Mouse (Mus musculus) lung, postnatal 14 days (tissue): ENCODE results near the gene Dcaf6.

Source experiments
- DNase-seq: peaks from one replicate; pipeline ENCODE4 v3.0.0; 2021

Dcaf6 gene

DNA sequence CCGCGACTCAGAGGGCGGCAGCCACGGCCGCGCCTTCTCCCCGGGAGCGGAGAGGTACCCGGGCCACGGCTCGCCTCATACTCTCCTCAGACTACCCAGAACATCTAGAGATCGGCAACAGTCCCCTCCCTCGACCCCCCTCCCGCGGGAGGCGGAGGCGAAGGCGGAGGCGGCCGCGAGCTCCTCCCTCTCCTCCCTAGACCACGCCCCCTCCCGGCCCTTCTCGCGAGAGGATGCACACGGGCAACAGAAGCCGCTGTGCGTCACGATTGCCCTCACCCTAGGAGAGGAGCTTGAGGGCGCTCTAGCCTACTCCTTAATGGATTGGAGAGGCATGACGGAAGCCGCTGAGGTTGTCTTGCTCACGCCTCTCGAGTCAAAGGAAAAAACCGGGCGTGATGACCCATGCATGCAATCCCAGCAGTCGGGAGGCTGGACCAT, at the start of gene Dcaf6, which contains the start of gene Mpc2:
Gene Dcaf6, minus strand, starts transcription at position 116 of the 441 bp plus-strand sequence.
Gene Mpc2, plus strand, starts transcription at position 278 of the 441 bp plus-strand sequence.
- DNase-seq = peak; percentile 100

GRCm38 (mm10) chr1:165506303-165506702, 46.0 kb upstream of the Dcaf6 start:
- DNase-seq = no peak

DNA sequence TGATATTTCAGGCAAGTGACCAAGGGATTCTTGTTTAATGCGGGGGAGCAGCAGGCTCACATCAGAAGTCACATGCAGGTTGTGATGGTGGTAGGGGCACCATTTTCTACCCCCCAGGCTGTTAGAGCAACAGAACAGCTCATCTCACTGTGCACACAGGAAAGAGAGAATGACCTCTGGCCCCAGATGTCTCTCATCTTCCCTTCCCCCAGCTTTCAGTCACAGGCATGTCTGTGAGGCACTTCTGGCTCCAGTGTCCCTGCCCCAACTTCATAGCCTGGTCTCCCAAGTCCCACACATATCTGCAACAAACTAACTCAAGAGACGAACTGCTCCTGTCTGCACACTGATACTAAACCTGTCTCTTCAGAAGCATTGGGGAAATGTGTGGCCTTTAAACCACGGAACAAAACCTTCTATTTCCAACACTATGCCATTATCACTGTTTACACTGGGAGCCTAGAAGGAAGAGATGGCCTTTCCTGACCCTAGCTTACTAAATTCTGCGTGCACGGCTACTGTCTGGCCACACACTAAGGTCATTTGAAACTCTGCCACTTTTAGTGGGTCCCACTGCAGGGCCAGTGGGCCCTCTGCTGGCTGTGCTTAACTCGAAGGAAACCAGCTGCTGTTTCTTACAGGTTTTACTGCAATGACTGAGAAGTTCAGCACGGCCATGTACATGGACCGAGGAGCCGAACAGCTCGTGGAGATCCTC, 43.2 kb upstream of the Dcaf6 start:
- peak; percentile 58 for DNase-seq

DNA sequence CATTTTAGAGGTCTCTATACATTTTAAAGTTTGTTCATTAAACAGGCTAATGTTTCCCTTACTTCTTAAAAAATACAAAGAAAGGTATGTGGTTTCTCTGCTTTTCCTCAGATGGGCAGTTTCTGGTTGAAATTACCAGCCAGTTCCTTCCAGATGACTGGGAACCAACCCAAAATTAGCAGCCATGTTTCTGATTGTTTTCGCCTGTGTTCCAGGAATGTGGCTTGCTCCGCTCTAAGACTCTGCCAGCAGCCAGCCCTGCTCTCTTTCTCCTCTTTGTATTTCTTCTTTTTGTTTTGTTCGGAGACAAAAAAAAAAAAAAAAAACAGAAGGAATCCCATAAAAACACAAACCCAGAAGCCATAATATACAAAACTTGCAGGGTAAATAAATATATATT, 38.6 kb upstream of the Dcaf6 start:
- DNase-seq = peak; percentile 3

GRCm38 (mm10) chr1:165489197-165489596, 28.9 kb upstream of the Dcaf6 start:
- DNase-seq = no peak

DNA sequence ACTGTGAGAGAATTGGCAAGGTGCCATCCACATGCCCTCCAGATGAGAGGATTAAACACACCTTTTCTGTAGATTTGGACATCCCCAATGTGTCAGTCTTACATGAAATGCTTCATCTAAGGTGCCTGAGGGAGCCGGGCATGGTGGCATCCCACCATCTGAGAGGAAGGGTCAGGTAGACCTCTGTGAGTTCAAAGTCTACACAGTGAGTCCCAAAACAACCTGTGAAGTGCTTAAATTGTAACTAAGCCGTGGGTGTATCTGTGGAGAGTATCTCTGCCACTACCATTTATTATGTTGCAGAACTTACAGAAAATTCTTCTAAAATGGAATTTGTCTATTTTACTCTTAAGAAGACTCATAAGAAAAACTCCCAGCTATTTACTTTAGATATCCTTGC, 25.8 kb upstream of the Dcaf6 start:
- DNase-seq = no peak

GRCm38 (mm10) chr1:165484688-165485233, 24.5 kb upstream of the Dcaf6 start, which contains the start of gene Adcy10:
Adcy10 (plus strand) TSS chr1:165485183.
- DNase-seq = no peak

DNA sequence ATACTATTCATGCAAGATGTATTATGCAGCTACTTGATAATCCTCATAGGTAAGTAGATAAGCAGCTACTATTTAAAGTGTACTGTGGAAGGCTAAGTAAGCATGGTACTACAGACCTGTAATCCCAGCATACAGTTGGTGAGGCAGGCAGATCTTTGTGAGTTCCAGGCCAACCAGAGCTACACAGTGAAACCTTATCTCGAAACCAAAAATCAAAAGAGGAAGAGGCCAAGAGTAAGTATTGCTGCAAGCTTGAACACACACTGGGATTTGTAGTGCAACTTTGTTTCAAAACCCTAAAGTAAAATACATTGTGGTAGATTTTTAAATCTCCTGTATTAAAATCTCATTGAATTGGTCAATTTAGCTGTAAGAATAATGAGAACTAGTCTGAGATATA, 11.2 kb upstream of the Dcaf6 start:
- DNase-seq = no peak

GRCm38 (mm10) chr1:165469717-165470116, 9.4 kb upstream of the Dcaf6 start:
- no peak for DNase-seq

GRCm38 (mm10) chr1:165468971-165469370, 8.7 kb upstream of the Dcaf6 start:
- DNase-seq = no peak

DNA sequence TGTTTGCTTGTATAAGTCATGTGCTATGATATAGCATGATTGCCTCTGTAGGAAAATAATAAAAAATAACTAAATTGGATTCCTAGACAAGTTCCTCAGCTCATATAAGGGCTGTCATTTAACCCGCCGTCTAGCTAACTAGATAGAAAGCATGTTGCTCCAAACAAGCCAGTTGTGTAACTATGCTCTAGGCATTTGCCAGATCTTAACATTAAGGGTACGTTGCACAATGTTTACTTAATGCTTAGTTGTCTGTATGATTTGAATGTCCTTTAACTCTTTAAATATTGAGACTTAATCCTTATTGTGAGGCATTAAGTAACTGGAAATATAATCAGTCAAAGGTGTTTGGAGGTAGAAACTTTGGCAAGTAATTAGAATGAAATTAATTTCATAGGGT, 4.3 kb upstream of the Dcaf6 start:
- DNase-seq = no peak

DNA sequence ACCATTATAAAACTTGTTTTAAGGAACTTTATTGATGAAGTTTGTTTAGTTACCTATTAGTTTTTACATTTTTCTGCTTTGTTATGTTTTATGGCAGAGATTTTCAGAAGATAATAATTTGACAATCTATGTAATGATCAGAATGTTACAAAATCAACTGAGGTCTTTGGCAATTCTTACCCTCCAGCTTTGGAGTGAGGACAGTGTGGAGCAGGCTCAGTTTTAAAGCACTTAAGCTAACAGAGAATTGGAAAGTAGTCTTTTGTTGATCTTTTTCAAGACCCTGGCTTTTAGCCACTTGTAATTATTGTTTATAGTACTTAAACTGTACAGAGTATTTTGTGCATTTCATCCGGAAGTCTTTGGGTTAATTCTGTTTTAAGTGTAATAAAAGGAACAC, 2.6 kb upstream of the Dcaf6 start:
- DNase-seq = no peak

- no peak for DNase-seq
Observed at GRCm38 (mm10) chr1:165461681-165462080, 1.4 kb upstream of the Dcaf6 start.

DNA sequence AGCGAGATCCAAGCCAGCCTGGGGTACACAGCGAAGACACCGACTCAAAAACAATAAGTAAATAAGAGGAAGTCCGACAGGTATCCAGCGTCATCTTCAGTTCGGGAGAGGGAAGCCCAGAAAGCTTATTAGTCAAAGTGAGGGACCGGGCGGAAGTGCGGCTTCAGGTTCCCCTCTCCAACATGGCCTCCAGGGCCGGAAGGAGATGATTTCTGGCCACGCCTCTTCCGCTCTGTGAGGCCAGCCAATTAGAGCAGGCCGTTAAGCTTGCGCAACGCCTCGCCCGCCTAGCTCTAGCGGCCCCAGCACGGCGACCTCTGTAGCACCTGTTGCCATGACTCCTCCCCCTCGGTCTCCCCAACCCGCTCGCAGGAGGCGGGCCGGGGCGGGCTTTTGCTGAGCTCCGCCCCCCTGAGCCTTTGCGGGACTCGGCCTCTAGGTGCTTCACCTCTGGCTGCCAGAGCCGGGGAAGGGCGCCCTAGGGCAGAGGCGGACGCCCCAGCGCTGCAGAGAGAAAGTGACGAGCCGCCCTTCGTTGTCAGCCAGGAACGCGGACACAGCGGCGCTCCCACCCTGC, 614 bp upstream of the Dcaf6 start:
- DNase-seq = peak; percentile 99

DNA sequence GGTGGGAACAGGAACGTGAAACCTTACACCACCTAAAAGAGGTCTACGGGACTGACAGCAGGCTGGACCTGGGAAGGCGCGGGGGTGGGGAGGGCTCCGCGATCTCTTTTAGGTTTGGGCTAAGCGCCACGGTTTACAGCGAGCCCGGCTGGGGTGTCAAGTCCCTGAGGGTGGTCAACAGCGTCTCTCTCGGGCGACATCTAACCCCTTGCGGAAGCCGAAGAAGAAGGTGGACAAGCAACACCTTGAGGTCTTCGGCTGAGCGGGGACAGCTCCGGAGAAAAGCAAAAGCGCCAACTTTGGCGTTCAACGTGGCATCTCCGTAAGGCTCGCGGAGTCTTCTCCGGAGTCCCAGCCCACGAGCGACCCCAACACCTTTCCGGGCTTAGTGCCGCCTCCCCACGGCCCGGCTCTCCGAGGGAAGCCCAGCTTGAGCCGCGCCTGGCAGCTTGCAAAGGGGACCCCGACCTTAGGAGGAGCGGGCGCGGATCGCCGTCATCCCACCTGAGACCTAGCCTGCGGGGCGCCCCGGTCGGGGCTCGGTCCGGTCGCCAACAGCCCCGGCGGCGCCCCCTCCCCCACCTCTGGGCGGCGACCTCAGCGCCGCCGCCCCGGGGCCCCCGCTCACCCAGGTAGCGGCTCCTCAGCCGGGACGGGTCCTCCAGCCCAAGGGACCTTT, 633 bp downstream of the Dcaf6 start:
- peak; percentile 61 for DNase-seq

DNA sequence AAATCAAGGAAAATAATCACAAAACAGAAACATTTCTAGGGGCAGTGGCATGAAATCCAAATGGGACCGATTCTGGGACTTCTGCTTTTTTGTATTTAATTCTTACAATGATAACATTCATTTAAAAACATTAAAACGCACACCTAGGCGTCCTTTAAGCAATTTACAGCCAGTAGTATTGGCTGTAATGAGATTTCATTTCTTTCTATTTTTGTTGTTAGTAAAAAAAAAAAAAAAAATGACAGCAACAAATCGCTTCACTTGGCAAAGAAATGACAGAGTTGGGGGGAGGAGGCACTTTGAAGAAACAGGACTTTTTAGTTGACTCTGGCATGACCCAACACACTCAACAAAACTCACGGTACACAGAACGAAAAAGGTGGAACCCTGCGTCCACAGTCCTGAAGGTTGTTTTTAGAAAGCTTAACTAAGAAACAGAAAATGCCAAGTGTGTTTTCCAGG, 1.2 kb downstream of the Dcaf6 start:
- no peak for DNase-seq

- DNase-seq = no peak
Observed at GRCm38 (mm10) chr1:165441719-165442118, 18.6 kb downstream of the Dcaf6 start.

DNA sequence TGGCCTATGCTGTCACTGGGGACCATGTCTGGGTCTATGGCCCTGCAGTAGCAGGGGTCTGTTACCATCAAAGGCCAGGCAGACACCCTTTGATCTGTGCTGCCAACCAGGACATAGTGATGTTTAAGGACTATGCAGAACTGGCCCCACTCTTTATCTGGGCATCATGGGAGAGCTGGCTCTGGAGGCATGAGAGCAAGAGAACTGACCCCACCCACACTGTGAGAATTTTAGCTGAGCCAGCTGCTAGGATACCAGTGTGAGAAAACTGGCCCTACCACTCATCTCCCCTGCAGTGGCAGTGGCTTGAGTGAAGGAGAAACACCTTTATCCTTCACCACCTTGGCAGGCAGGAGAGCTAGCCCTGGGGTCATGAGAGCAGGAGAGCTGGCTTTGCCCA, 19.1 kb downstream of the Dcaf6 start:
- no peak for DNase-seq

- DNase-seq = no peak
Observed at GRCm38 (mm10) chr1:165440788-165441187, 19.5 kb downstream of the Dcaf6 start.

DNA sequence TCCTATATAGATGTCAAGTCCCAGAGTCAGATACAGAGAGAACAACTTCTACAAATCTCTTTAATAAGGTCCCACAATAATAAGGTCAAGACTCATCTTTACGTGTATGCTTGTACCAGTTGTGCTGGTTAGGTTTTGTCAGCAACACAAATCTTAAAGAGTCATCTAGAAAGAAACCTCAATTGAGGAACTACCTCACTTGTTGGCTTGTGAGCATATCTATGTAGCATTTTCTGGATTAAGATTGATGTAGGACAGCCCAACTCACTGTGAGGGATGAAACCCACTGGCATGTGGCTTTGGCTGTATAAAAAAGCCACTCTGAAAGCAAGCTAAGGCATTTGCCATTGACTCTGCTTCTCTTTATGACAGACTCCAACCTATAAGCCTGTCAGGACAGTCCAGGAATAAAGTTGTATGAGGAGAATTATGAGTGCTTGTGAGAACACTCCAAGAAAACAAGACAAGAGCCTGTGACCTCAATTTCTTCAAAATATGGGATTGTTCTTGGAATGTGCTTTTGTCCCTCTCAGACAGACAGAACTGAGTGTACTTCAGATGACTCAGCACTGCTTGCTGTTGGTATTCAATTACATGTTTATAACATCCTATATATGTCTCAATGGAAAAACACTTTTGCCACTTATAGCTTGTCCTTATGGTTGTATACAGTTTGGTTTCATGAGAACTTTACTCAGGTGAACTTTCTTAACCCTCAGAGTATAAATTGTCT, 21.8 kb downstream of the Dcaf6 start:
- DNase-seq = no peak

GRCm38 (mm10) chr1:165432883-165433282, 27.4 kb downstream of the Dcaf6 start:
- DNase-seq = no peak

DNA sequence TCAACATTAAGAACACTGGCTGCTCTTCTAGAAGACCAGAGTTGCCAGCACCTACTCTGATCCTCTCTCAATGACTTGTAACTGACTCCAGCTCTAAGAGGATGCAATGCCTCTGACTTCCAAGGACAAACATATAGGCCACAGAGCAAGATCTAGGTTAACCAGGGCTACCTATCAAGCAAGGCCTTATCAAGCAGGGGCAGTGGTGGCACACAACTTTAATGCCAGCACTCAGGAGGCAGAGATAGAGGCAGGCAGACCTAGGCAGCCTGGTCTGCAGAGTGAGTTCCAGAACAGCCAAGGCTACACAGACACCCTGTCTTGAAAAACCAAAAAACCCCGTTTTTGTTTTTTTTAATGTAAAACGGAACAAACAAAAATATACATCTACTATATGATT, 34.0 kb downstream of the Dcaf6 start:
- no peak for DNase-seq

DNA sequence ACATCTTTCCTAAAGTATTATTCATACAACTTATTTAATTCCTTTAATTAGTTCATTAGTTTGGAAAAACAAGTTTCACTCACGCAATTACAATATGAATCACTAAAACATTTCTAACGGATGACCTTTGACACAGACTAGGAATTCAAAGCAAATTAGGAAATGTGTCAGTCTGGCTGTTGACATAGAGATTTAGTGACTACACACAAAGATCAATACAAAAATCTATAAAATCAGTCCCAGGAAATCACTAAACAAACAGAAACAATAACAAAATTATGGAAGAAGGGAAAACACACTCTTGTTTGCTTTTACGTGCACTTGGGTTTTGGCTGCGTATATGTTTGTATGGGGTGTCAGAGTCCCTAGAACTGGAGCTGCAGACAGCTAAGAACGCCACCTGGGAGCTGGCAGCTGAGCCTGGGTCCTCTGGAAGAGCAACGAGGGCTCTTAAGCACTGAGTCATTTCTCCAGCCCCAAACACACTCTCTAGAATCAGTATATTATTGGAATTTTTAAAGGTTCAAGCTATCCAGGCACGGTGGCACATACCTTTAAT, 38.8 kb downstream of the Dcaf6 start:
- DNase-seq = no peak
